Mouse (Mus musculus): Measurements from ENCODE around the gene Myh6.
"Not testable (repeated sequence)": the region's sequence is repeated elsewhere in the genome, so short reads cannot be mapped to it uniquely, and the experiment has no call there.

DNA sequence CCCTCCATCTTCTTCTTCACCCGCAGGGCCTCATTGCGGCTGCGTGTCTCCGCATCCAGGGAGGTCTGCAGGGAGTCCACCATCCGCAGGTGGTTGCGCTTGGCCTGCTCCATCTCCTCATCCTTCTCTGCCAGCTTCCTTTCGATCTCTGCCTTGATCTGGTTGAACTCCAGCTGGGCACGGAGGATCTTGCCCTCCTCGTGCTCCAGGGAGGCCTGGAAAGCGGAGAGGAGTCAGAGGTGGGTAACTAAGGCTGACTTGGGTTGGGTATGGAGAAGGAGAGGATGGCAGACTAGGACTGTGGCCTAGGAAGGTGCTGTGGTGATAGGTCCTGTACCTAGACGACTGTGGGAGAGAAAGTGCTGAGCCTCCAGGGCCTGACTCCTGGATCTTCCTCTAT is 19.7 kb downstream of the Myh6 start:
- not testable (repeated sequence) for TF ChIP-seq EP300, CTCF (IDR thresholded peaks at IDR 0.05)
